Mouse (Mus musculus): ENCODE measurements around the gene Ano10. TPM values are rescaled to one million over a fixed set of nuclear protein-coding genes. Genes with fewer than 3 reads are reported as not detected.

The Ano10 gene
- polyA plus RNA-seq, 1 experiment from 2014 or later, result 38.8 TPM

DNA sequence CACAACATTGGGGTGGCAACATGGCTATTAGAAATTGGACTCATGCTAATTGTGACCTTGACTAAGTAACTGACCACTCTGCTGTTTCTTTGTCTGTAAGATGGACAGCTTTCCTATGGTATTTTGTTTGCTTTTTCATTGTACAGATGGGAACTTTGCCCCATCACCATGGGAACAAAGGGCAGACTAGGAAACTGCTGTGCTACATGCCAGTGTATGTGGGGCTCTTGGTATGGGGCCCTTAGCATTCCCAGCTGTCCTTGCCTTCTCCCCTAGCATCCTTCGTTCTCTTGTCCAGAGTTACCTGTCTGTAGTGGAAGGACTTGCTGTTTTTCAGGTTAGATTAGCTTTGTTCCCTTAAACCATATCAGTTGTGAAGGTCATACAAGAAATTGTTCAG is 156.3 kb downstream of the Ano10 start:
- Histone ChIP-seq H3K27ac (replicated peaks) (no peak overlapping the region), H3K4me3 (replicated peaks) (no peak overlapping the region), H3K27me3 (no peaks in the 10 kb centered on the region), H3K4me1 (peaks cover 9% of the 10 kb centered on the region), H3K9me3 (replicated peaks) (no peaks in the 10 kb centered on the region), H3K9ac (no peak overlapping the region), H3K36me3 (0 out of 2 replicates have a peak, but pooled peaks cover 9% of the 10 kb centered on the region), H3K4me2 (replicated peaks) (no peak overlapping the region)
- ATAC-seq (ENCODE audit: insufficient number of reproducible peaks, low FRiP score, low TSS enrichment, low read depth), result no peak
- 82% methylated on average over 1 of the region's 1 CpGs for WGBS

- H3K9me3 ChIP-seq (replicated peaks), result no peaks in the 10 kb centered on the region
- ATAC-seq (ENCODE audit: insufficient number of reproducible peaks, low FRiP score, low TSS enrichment, low read depth), result peak; percentile 43; the same call in 1 of the 2 replicates
Measured at GRCm38 (mm10) chr9:122135885-122136170, 158.4 kb downstream of the Ano10 start.

GRCm38 (mm10) chr9:122135095-122135884 is 158.9 kb downstream of the Ano10 start:
- ATAC-seq (ENCODE audit: insufficient number of reproducible peaks, low FRiP score, low TSS enrichment, low read depth), result no peak
- no peak overlapping the region for H3K4me3 ChIP-seq (replicated peaks)
- H3K4me2 ChIP-seq (replicated peaks), result no peak overlapping the region
- 85% methylated on average over 1 of the region's 1 CpGs for whole genome bisulfite sequencing
- no peak overlapping the region for H3K9ac ChIP-seq
- H3K9me3 ChIP-seq (replicated peaks), result no peaks in the 10 kb centered on the region
- no peak overlapping the region for H3K27ac ChIP-seq (replicated peaks)
- peaks cover 5% of the 10 kb centered on the region; the same call in 1 of the 2 replicates for H3K4me1 ChIP-seq
- no peaks in the 10 kb centered on the region for H3K27me3 ChIP-seq
- 0 out of 2 replicates have a peak, but pooled peaks cover 9% of the 10 kb centered on the region for H3K36me3 ChIP-seq

More at GRCm38 (mm10) chr9:122135885-122136170, 158.4 kb downstream of the Ano10 start:
- Histone ChIP-seq H3K27me3 (no peaks in the 10 kb centered on the region), H3K4me2 (replicated peaks) (no peak overlapping the region), H3K4me3 (replicated peaks) (no peak overlapping the region), H3K36me3 (0 out of 2 replicates have a peak, but pooled peaks cover 9% of the 10 kb centered on the region), H3K9ac (no peak overlapping the region), H3K27ac (replicated peaks) (no peak overlapping the region), H3K4me1 (peaks cover 3% of the 10 kb centered on the region; the same call in 1 of the 2 replicates)
- WGBS, result 83% methylated on average over 2 of the region's 2 CpGs

GRCm38 (mm10) chr9:122132145-122132544 is 162.1 kb downstream of the Ano10 start:
- no peak for ATAC-seq (ENCODE audit: insufficient number of reproducible peaks, low FRiP score, low TSS enrichment, low read depth)
- Histone ChIP-seq H3K9me3 (replicated peaks) (no peaks in the 10 kb centered on the region), H3K4me2 (replicated peaks) (no peak overlapping the region), H3K27ac (replicated peaks) (no peak overlapping the region), H3K4me1 (0 out of 2 replicates have a peak, but pooled peaks cover 3% of the 10 kb centered on the region), H3K36me3 (0 out of 2 replicates have a peak, but pooled peaks cover under 1% of the 10 kb centered on the region), H3K27me3 (no peaks in the 10 kb centered on the region), H3K4me3 (replicated peaks) (no peak overlapping the region), H3K9ac (no peak overlapping the region)
- 79% methylated on average over 7 of the region's 7 CpGs for WGBS

DNA sequence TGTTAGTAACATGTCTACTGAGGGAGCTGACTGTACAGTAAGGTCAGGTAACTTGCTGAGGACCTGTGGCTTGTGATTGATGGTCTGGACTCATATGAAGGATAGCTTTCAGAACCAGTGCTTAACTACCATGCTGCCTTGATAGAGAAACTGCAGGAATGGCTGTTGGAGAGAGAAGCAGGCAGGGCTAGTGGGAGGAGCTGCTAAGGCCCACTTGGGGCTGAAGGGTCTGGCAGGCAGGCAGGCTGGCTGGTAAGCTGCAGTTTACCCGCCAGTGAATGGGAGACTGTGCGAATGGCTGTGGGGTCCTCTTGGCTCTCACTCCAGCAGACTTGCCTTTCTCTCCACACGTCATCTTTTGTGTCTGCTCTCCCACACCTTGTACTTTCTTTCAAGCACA is 163.6 kb downstream of the Ano10 start:
- no peak overlapping the region for H3K27ac ChIP-seq (replicated peaks)
- H3K27me3 ChIP-seq, result no peaks in the 10 kb centered on the region
- 0 out of 2 replicates have a peak, but pooled peaks cover 3% of the 10 kb centered on the region for H3K4me1 ChIP-seq
- H3K4me2 ChIP-seq (replicated peaks), result no peak overlapping the region
- H3K9me3 ChIP-seq (replicated peaks), result no peaks in the 10 kb centered on the region
- no peak overlapping the region for H3K4me3 ChIP-seq (replicated peaks)
- no peaks in the 10 kb centered on the region for H3K36me3 ChIP-seq
- WGBS, result 61% methylated on average over 3 of the region's 3 CpGs
- no peak overlapping the region for H3K9ac ChIP-seq
- ATAC-seq (ENCODE audit: insufficient number of reproducible peaks, low FRiP score, low TSS enrichment, low read depth), result no peak

GRCm38 (mm10) chr9:122128686-122129085 is 165.5 kb downstream of the Ano10 start:
- Histone ChIP-seq H3K4me2 (replicated peaks) (no peak overlapping the region), H3K4me1 (peaks cover 3% of the 10 kb centered on the region; the same call in 1 of the 2 replicates), H3K36me3 (no peaks in the 10 kb centered on the region), H3K9ac (no peak overlapping the region), H3K9me3 (replicated peaks) (no peaks in the 10 kb centered on the region), H3K27ac (replicated peaks) (no peak overlapping the region), H3K4me3 (replicated peaks) (no peak overlapping the region), H3K27me3 (no peaks in the 10 kb centered on the region)
- 69% methylated on average over 5 of the region's 5 CpGs for WGBS
- ATAC-seq (ENCODE audit: insufficient number of reproducible peaks, low FRiP score, low TSS enrichment, low read depth), result no peak

- no peaks in the 10 kb centered on the region for H3K27me3 ChIP-seq
- ATAC-seq (ENCODE audit: insufficient number of reproducible peaks, low FRiP score, low TSS enrichment, low read depth), result no peak
- 78% methylated on average over 3 of the region's 3 CpGs for WGBS
- no peak overlapping the region for H3K4me2 ChIP-seq (replicated peaks)
- no peak overlapping the region for H3K27ac ChIP-seq (replicated peaks)
- no peak overlapping the region for H3K4me3 ChIP-seq (replicated peaks)
- no peak overlapping the region for H3K9ac ChIP-seq
- no peaks in the 10 kb centered on the region for H3K9me3 ChIP-seq (replicated peaks)
- no peaks in the 10 kb centered on the region for H3K36me3 ChIP-seq
- peaks cover 4% of the 10 kb centered on the region; the same call in 1 of the 2 replicates for H3K4me1 ChIP-seq
Measured at GRCm38 (mm10) chr9:122127271-122127785, 166.9 kb downstream of the Ano10 start.

DNA sequence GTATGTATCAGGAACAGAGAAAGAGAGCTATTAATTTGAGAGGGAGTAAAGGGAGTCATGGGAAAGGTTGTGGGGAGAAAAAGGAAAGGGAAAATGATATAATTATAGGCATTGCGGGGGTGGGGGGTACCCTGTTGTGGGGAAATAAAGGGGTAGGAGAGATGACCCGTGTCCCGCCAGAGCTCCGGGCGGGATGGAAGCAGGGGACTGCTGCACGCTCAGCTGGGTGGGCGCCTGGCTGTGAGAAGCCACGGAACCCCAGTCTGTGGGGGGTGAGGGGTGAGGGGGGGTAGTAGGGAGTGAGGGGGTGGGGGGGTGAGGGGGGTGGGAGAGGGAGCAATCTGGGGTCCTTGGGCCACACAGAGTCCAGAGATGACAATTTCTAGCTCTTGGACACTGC is 167.4 kb downstream of the Ano10 start:
- peaks cover 10% of the 10 kb centered on the region; the same call in 1 of the 2 replicates for H3K4me1 ChIP-seq
- H3K27me3 ChIP-seq, result no peaks in the 10 kb centered on the region
- WGBS, result 67% methylated on average over 8 of the region's 8 CpGs
- no peak for ATAC-seq (ENCODE audit: insufficient number of reproducible peaks, low FRiP score, low TSS enrichment, low read depth)
- no peaks in the 10 kb centered on the region for H3K36me3 ChIP-seq
- H3K27ac ChIP-seq (replicated peaks), result no peak overlapping the region
- no peak overlapping the region for H3K4me3 ChIP-seq (replicated peaks)
- no peak overlapping the region for H3K9ac ChIP-seq
- H3K4me2 ChIP-seq (replicated peaks), result no peak overlapping the region
- no peaks in the 10 kb centered on the region for H3K9me3 ChIP-seq (replicated peaks)

Small RNA genes lying within 50 kb of the gene (microRNA-seq; reads per million reads assigned to microRNA genes)
- not detected for gene Mir8106 (ENCODE audit: borderline number of aligned reads)

Other genes with a start within 250 kb of the Ano10 start
- 61.5 and 63.1 TPM in 2 replicates for gene Snrk, start 177.2 kb downstream of the Ano10 start, polyA plus RNA-seq (2015; fragmentation: Nextera tagmentation; extraction: Ambion mirVana)
- 37.4 and 38.9 TPM in 2 replicates for gene Abhd5, start 57.2 kb upstream of the Ano10 start, polyA plus RNA-seq (2015; fragmentation: Nextera tagmentation; extraction: Ambion mirVana)